Mouse (Mus musculus) liver, adult 2 months (tissue): ENCODE measurements around the gene B3gnt2.

ENCODE experiments used
- CTCF ChIP-seq: fragments of 200-500 bp; IDR thresholded peaks from 2 replicates; pipeline ENCODE4 v1.5.1; 2011; ENCODE audit warnings: low read depth, low read length, control low read depth
- POLR2A ChIP-seq: fragments of 200-500 bp; IDR thresholded peaks from 2 replicates; pipeline ENCODE4 v1.6.1; 2011; ENCODE audit warnings: low read length, control low read depth; ENCODE audit not compliant: insufficient read depth; ENCODE audit errors: extremely low read depth

DNA sequence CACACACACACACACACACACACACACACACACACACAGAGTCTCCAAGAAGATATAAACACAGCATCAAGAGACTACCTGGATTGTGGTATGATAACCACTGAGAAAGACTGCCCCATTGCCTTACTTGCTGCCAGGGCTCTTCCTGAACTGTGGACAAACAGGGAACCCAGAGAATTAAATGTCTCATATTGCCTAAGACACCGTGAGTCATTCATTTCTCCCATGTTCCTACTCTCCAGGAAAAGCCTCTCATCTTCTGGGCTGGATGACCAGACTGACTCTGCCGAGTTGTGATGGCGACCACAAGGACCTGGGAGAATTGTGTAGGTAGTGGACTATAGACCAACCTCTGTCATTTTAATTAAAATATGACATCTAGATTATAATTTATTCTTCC is 149.4 kb downstream of the B3gnt2 start:
- TF ChIP-seq CTCF (no peak), POLR2A (no peak)
